Mouse (Mus musculus) erythroblast, embryonic 14.5 days (primary cell): ENCODE measurements around the gene Krtap9-1.

Source experiments
- GATA1 ChIP-seq: IDR thresholded peaks from 2 replicates; pipeline ENCODE4 v1.6.1; 2012; ENCODE audit warnings: low read length, inconsistent platforms, mixed read lengths
- TAL1 ChIP-seq: IDR thresholded peaks from 3 replicates; pipeline ENCODE4 v1.6.1; 2012; ENCODE audit warnings: low read length, inconsistent platforms, mixed read lengths

- no peak for TF ChIP-seq TAL1
- TF ChIP-seq GATA1, result no peak
These were observed 35.2 kb upstream of the Krtap9-1 start, which contains the start of gene 2300003K06Rik for GRCm38 (mm10) chr11:99837966-99838365.
